In the genomic region with DNA sequence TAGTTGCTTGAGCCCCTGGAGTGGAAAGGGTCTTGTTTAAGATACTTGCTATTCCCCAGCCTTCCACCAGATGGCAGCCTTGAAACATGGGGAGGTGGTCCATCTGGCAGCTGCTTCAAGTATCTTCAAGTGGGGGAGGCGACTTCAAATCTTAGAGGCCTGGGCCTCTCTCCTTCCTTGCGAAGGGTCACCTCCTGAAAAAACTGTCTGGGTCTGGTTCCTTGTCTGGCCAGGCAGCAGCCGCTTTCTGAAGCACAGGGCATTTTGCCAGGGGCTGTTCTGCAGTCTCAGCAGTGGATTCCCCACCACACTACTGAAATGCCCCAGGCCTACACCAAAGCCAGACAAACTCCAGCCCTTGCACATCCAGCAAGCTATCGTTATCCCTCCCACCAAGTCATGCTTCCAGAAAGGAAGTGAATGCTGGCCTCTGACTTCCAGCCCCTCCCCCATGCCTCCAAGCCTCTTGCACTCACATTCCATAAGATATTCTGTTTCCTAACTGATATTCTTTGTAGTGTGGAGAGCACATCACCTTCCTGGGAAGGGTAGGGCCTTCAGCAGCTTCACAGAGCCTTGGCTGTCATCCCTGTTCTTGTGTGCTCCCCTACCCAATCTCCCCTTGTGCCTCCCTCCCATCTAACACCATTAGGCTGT, we compare ENCODE assay signal across 8 mouse cellular contexts. TPM values are rescaled to one million over a fixed set of nuclear protein-coding genes. Genes with fewer than 3 reads are reported as not detected.
DNase-seq lines count a peak whose midpoint lies in the region; ATAC-seq and TF ChIP-seq lines count a peak whose summit lies in the region.

No protein-coding gene starts in this region.

- H3K4me3 ChIP-seq in CH12.LX (replicated peaks in 1 of 3; ENCODE audit: low read depth in 2 of 3, low read length in 2 of 3, poor library complexity in 1 of 3): no peak overlapping the region
- no peak overlapping the region for H3K4me3 ChIP-seq in brown adipose tissue, adult 24 weeks (ENCODE audit: insufficient read depth, low read depth, low read length)
- no peak overlapping the region for H3K4me3 ChIP-seq in forebrain, embryonic 16.5 days (replicated peaks; ENCODE audit: low read length)
- H3K4me3 ChIP-seq in liver, postnatal 0 days (ENCODE audit: low read depth, low read length): no peak overlapping the region

- H3K36me3 ChIP-seq in CH12.LX (replicated peaks in 1 of 2; ENCODE audit: control insufficient read depth in 1 of 2, insufficient read depth in 1 of 2, low read length in 1 of 2): no peaks in the 10 kb centered on the region
- H3K36me3 ChIP-seq in forebrain, embryonic 16.5 days (ENCODE audit: control insufficient read depth, insufficient read depth): no peaks in the 10 kb centered on the region
- no peaks in the 10 kb centered on the region for H3K36me3 ChIP-seq in liver, postnatal 0 days (replicated peaks; ENCODE audit: insufficient read depth, low read length)

- no peaks in the 10 kb centered on the region for H3K9me3 ChIP-seq in CH12.LX (replicated peaks; ENCODE audit: low read length)
- no peaks in the 10 kb centered on the region for H3K9me3 ChIP-seq in forebrain, embryonic 16.5 days (ENCODE audit: control insufficient read depth, low read length)
- no peaks in the 10 kb centered on the region for H3K9me3 ChIP-seq in liver, postnatal 0 days (ENCODE audit: low read length)

- H3K79me2 ChIP-seq in CH12.LX (replicated peaks; ENCODE audit: control insufficient read depth, extremely low read depth, insufficient read depth, poor library complexity, severe bottlenecking): no peaks in the 10 kb centered on the region

- TF ChIP-seq RAD21 in CH12.LX (IDR thresholded peaks at IDR 0.05; ENCODE audit: low read depth, low read length): peak; percentile 93

- peak; percentile 79 to 92 for TF ChIP-seq CTCF in CH12.LX (conservative IDR thresholded peaks at IDR 0.05 in 1 of 2, IDR thresholded peaks at IDR 0.05 in 1 of 2; ENCODE audit: low read depth in 2 of 2, low read length in 2 of 2)
- peak; percentile 87 for TF ChIP-seq CTCF in liver, postnatal 0 days (IDR thresholded peaks at IDR 0.05; ENCODE audit: low read depth)

- H3K27ac ChIP-seq in CH12.LX (ENCODE audit: insufficient read depth, low read depth): no peak overlapping the region
- H3K27ac ChIP-seq in brown adipose tissue, adult 24 weeks (replicated peaks; ENCODE audit: low read depth, low read length): peak overlapping the region; percentile 0; the same call in 1 of the 2 replicates
- H3K27ac ChIP-seq in forebrain, embryonic 16.5 days (ENCODE audit: low read length): peak overlapping the region; percentile 24; the same call in 1 of the 2 replicates
- no peak overlapping the region for H3K27ac ChIP-seq in liver, postnatal 0 days (ENCODE audit: low read depth)

- in situ Hi-C loops in CH12.LX (cut with MboI; ENCODE audit: low pct_ligation_motif_present, low pct_unique_long_range_greater_than_20kb, low sequenced_read_pairs): no loop called here

- no peak overlapping the region for H3K4me2 ChIP-seq in CH12.LX (ENCODE audit: insufficient read depth, low read depth, poor library complexity, severe bottlenecking)
- no peak overlapping the region for H3K4me2 ChIP-seq in forebrain, embryonic 16.5 days (ENCODE audit: low read length)
- H3K4me2 ChIP-seq in liver, postnatal 0 days (ENCODE audit: low read depth, low read length): no peak overlapping the region

- no peak for TF ChIP-seq EP300 in CH12.LX (IDR thresholded peaks at IDR 0.05; ENCODE audit: low read length)
- TF ChIP-seq EP300 in liver, postnatal 0 days (IDR thresholded peaks at IDR 0.05; ENCODE audit: low read depth): no peak

- WGBS in forebrain, embryonic 16.5 days: 11% methylated on average over 4 of the region's 4 CpGs
- 18% methylated on average over 4 of the region's 4 CpGs for WGBS in liver, postnatal 0 days (ENCODE audit: insufficient replicate concordance)

- no peaks in the 10 kb centered on the region for H3K4me1 ChIP-seq in CH12.LX (ENCODE audit: control insufficient read depth in 1 of 2, insufficient read depth in 2 of 2)
- peaks cover 6% of the 10 kb centered on the region; the same call in 1 of the 2 replicates for H3K4me1 ChIP-seq in brown adipose tissue, adult 24 weeks (ENCODE audit: control insufficient read depth, insufficient read depth, insufficient read length, low read length)
- peaks cover 4% of the 10 kb centered on the region for H3K4me1 ChIP-seq in forebrain, embryonic 16.5 days (replicated peaks; ENCODE audit: control insufficient read depth, insufficient read depth, low read length)
- H3K4me1 ChIP-seq in liver, postnatal 0 days (ENCODE audit: insufficient read depth): no peaks in the 10 kb centered on the region

- dilution Hi-C loops in CH12.LX (cut with MboI; ENCODE audit: extremely low pct_ligation_motif_present, extremely low pct_unique_long_range_greater_than_20kb, low sequenced_read_pairs): no loop called here

- peak; percentile 42 for DNase-seq in CH12.LX (ENCODE audit: extremely low read depth)
- DNase-seq in heart, postnatal 25 days (ENCODE audit: low spot score): peak; percentile 47
- peak; percentile 54 to 79 for DNase-seq in layer of hippocampus, adult 18-20 months (ENCODE audit: low spot score in 2 of 2)
- peak; percentile 44 for DNase-seq in liver, postnatal 0 days
- peak; percentile 71 for DNase-seq in ovary, postnatal 10 days (ENCODE audit: low spot score)
- DNase-seq in thymus, postnatal 14 days: peak; percentile 87

- ATAC-seq in forebrain, embryonic 16.5 days: peak; percentile 47; the same call in 1 of the 2 replicates
- ATAC-seq in liver, postnatal 0 days: peak; percentile 70

- intact Hi-C loops in heart, postnatal 25 days (cut with DNase I): loop anchor here (1.0 to 5.0 kb wide), 4 partner anchors 101 to 306 kb away; no protein-coding TSS in a partner anchor

- H3K27me3 ChIP-seq in CH12.LX (replicated peaks): peaks cover 92% of the 10 kb centered on the region
- no peaks in the 10 kb centered on the region for H3K27me3 ChIP-seq in forebrain, embryonic 16.5 days (replicated peaks; ENCODE audit: control insufficient read depth, insufficient read depth, low read length)
- no peaks in the 10 kb centered on the region for H3K27me3 ChIP-seq in liver, postnatal 0 days (ENCODE audit: insufficient read depth, low read length)

- no peak overlapping the region for H3K9ac ChIP-seq in CH12.LX (ENCODE audit: insufficient read depth, low read depth)
- H3K9ac ChIP-seq in forebrain, embryonic 16.5 days (replicated peaks; ENCODE audit: low read depth, low read length): no peak overlapping the region
- H3K9ac ChIP-seq in liver, postnatal 0 days (replicated peaks): no peak overlapping the region

- TF ChIP-seq POLR2A in CH12.LX (IDR thresholded peaks at IDR 0.05; ENCODE audit: low read depth, low read length): no peak

TF ChIP-seq in CH12.LX, 34 proteins besides CTCF, POLR2A, EP300 and RAD21:
- TF ChIP-seq ETS1 (conservative IDR thresholded peaks at IDR 0.05; ENCODE audit: low read depth, low read length): no peak
- TF ChIP-seq SMC3 (IDR thresholded peaks at IDR 0.05; ENCODE audit: low read depth, low read length): peak; percentile 92
- TF ChIP-seq ZC3H11A (IDR thresholded peaks at IDR 0.05; ENCODE audit: low read depth, low read length): peak; percentile 68
TF ChIP-seq in CH12.LX: peak in this region for 2.

RNA-seq across cellular contexts. Expression of gene Cops8, which starts 48.1 kb away (rescaled TPM):
- total RNA-seq in CH12.LX (2012; rRNA removed) (58.6 and 76.6 TPM in 2 replicates), CH12.LX (2014; rRNA removed) (104 and 113 TPM in 2 replicates)
- 86.2 and 98.2 TPM in 2 replicates for polyA plus RNA-seq in CH12.LX (2012; ENCODE audit: insufficient read length, low read depth)
- 48.4 and 61.4 TPM in 2 replicates for polyA plus RNA-seq in brown adipose tissue, adult 24 weeks (2012; ENCODE audit: insufficient read depth, insufficient read length, missing spikeins)
- polyA plus RNA-seq in forebrain, embryonic 16.5 days (2015; fragmentation: Nextera tagmentation; extraction: Ambion mirVana): 191 and 199 TPM in 2 replicates
- 10 to 100 TPM; 77.1 to 87.2 TPM for total RNA-seq in heart, postnatal 25 days (2021)
- 100 to 1,000 TPM; 122 TPM for total RNA-seq in layer of hippocampus, adult 18-20 months (2021)
- polyA plus RNA-seq in liver, postnatal 0 days (2015; fragmentation: Nextera tagmentation; extraction: Ambion mirVana): 30.1 and 33.0 TPM in 2 replicates

Comparison
In these comparisons a context has a peak if more than half of its experiments do, and no peak if none do; other contexts are left out.
1. H3K27ac ChIP-seq: peak in brown adipose tissue, adult 24 weeks (single experiment) and forebrain, embryonic 16.5 days (single experiment); none in CH12.LX (single experiment) and liver, postnatal 0 days (single experiment).
2. Peak in every context shown above with its lines, with median percentiles within 50 percentile points of each other: DNase-seq.